Mouse (Mus musculus) spleen, postnatal 14 days (tissue): ENCODE measurements around the gene Mfap3.

Experiments used
- DNase-seq, 2 experiments: peaks; one replicate each; pipeline ENCODE4 v3.0.0; 2021 to 2022; ENCODE audit warnings: low spot score in 2 of 2

Gene Mfap3

GRCm38 (mm10) chr11:57518091-57518750, at the start of gene Mfap3, which contains the start of gene Fam114a2:
TSS of gene Mfap3 (plus strand) at chr11:57518664.
TSS of gene Fam114a2 (minus strand) at chr11:57518617.
- peak; percentile 90 to 95 for DNase-seq

GRCm38 (mm10) chr11:57468706-57469105, 49.8 kb upstream of the Mfap3 start:
- no peak for DNase-seq

GRCm38 (mm10) chr11:57470056-57470455, 48.4 kb upstream of the Mfap3 start:
- no peak for DNase-seq

- no peak for DNase-seq
These were observed 47.5 kb upstream of the Mfap3 start for GRCm38 (mm10) chr11:57470979-57471378.

- no peak for DNase-seq
These were observed 44.0 kb upstream of the Mfap3 start for GRCm38 (mm10) chr11:57474296-57474941.

- peak in 1 of 2 experiments; percentile 22 for DNase-seq
These were observed 43.3 kb upstream of the Mfap3 start for GRCm38 (mm10) chr11:57475119-57475518.

DNA sequence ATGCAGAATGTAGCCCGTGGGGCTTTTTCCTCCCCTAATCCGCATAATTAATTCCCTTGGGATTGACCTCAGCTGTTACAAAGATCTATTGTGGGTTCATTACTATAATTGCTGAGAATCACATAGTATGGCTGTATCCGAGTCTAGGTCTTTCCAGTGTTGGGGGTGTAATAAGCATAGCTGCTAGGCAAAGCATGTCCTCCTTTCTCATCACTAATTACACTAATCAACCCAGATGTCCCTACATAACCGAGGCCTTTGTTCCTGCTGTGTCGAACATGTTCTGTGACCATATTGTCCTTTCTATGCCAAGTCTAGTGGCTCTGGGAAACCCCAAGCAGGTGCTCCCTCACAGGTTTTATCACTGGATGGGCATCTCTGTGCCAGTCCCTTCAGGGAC, 40.4 kb upstream of the Mfap3 start:
- DNase-seq = no peak

DNA sequence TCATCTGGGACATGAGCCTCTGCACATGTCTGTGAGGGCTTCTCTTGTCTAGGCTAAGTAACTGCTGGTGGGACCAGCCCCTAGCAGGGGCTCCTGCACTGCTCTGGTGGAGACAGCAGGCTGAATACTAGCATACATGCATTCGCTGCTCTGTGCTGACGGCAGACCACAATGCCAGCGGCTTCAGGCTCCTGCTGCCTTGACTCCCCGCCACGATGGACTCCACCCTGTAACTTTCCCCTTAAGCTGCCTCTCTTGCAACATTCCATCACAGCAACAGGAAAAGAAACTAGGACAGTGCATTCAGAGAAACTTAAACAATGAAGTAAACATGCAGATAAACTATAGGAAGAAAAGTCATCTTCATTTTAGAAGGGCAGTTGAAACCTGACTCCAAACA, 30.0 kb upstream of the Mfap3 start:
- no peak for DNase-seq

DNA sequence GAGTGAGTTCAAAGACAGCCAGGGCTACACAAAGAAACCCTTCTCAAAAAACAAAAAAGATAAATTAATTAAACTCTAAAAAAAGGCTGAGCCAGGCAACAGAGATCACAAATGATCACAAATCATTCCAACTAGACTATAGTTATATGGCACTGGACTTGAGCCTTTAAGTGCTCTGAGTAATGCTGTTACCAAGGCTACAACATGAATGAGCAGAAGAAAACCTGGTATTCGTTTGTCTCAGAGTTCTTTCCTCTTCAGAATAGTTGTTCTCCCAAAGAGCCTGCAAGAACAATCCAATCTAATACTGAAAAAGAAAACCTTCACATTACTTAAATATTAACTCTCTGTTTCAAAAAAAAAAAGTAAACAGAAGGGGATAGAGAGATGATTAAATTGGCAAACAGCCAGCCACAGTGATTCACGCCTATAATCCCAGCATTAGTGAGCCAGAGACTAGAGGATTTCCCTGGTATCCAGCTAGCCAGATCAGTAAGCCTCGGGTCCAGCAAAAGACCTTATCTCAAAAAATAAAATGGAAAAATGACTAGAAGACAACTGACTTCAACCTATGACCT, 21.9 kb upstream of the Mfap3 start:
- DNase-seq = no peak

- no peak for DNase-seq
These were observed 20.8 kb upstream of the Mfap3 start for GRCm38 (mm10) chr11:57497701-57498100.

GRCm38 (mm10) chr11:57498215-57498614, 20.2 kb upstream of the Mfap3 start:
- DNase-seq = no peak

GRCm38 (mm10) chr11:57503155-57503554, 15.3 kb upstream of the Mfap3 start:
- no peak for DNase-seq

DNA sequence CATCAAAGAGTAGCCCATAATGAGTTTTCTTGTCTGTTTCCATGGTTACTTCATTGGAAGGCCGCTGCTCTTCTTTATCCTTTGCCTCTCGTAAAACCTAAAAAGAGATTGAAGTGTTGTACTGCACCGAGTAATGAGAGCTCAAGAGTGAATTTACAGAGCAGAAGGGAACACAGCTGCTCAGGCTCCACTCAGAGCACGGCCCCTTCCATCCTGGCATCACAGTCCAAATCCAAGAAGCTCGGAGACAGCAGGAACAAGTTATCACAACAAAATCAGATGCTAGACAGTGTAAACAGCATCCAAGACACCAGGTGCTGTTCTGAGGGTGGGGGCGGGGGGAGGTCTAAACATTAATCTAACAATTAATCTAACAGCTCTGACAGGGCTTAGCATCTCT, 11.6 kb upstream of the Mfap3 start:
- no peak for DNase-seq

- DNase-seq = no peak
These were observed 3.2 kb upstream of the Mfap3 start for GRCm38 (mm10) chr11:57515218-57515617.

DNA sequence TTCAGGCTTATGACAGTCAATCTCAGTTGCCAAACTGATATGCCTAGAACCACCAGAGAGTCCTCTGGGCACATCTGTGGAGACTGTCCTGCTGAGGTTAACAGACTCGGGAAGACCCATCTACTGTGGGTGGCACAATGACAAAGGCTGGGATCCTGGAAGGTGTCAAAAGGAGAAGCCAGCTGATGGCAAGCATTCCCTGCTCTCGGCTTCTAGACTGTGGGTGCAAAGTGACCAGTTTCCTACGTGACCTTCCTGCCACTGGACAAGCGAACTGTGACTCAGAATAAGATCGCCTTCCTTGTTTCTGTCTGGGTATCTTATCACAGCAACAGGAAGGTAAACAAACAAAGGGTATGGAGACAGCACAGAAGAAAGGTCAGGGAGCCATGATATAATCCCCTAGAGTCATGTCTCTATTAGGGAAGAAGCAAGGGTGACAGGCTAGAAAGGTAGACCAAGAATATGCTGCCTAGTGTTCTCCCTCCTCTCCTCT, 1.5 kb upstream of the Mfap3 start:
- no peak for DNase-seq

DNA sequence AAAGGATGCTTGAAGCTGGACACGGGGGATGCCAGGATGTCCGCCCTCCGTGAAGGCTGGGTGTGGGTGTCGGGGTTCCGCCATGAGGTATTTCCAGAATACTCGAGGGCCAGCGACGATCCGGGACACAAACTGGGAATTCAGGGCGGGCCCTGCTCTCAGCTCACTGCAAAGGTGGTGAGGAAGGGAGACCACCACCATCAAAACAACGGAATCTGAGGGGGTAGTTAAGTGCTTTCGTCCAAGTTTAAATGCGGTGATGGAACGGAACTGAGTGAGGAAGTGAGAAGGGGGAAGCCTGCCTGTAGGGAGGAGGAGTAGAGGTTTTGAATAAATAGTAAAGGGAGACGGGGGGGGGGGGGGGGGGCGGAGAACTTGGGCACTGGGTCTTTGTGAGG, 286 bp downstream of the Mfap3 start:
- no peak for DNase-seq

GRCm38 (mm10) chr11:57519304-57519703, 840 bp downstream of the Mfap3 start:
- DNase-seq = no peak

DNA sequence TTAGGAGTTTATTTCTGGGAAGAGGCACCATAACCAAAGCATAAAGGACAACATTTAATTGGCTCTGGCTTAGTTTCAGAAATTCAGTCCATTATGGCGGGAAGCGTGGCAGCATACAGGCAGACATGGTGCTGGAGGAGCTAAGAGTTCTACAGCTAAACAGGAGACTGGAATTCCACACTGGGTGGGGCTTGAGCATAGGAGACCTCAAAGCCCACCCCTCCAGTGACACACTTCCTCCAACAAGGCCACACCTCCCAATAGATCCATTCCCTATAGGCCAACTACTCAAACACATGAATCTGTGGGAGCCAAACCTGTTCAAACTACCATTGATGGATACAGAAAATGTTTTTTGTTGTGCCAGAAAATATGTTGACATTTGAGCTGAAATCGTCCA, 2.7 kb downstream of the Mfap3 start:
- no peak for DNase-seq

- DNase-seq = no peak
These were observed 3.6 kb downstream of the Mfap3 start for GRCm38 (mm10) chr11:57522046-57522445.

- DNase-seq = no peak
These were observed 5.0 kb downstream of the Mfap3 start for GRCm38 (mm10) chr11:57523418-57523817.

DNA sequence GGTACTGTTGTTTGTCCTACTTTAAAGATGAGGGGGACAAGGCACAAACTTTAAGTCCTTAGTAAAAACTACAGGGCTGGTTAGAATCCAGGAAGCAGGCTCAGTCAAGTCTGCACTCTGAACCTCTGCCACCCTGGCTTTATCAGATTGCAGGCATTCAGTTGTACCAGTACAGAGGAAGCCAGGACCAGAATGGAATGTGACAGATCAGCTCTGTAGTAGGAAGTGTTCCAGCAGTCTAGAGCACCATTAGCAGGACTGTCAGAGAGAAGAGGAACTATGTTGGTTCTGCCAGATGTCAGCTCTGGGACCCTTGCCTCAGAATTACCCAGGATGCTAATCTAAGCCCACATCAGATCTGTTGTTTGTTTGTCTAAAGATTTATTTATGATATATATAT, 6.1 kb downstream of the Mfap3 start:
- no peak for DNase-seq

DNA sequence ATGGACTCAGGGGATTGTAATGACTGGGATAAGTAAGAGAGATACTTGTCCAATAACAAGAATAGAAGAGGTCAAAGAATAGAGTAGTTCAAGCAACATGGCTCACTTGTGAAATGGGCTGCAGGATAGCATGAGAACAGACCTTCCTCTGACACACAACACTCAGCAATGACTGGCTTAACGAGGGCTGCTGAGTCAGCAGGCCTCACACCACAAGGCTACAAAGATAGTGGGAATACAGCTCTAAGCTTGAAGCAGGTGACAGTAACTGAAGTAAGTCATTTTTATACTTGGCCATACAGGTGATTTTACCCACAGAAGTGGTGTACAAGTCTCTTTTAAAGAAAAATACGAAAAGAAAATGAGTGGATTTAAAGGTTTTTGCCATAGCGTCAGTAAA, 7.4 kb downstream of the Mfap3 start:
- no peak for DNase-seq

GRCm38 (mm10) chr11:57527506-57527905, 9.0 kb downstream of the Mfap3 start:
- DNase-seq = no peak
